Mouse (Mus musculus) spleen, postnatal 14 days (tissue): ENCODE measurements around the gene Plcl2.
"Not testable (repeated sequence)": the region's sequence is repeated elsewhere in the genome, so short reads cannot be mapped to it uniquely, and the experiment has no call there.

ENCODE experiments used
- DNase-seq, 2 experiments: peaks; one replicate each; pipeline ENCODE4 v3.0.0; 2021 to 2022; ENCODE audit warnings: low spot score in 2 of 2

Gene Plcl2

DNA sequence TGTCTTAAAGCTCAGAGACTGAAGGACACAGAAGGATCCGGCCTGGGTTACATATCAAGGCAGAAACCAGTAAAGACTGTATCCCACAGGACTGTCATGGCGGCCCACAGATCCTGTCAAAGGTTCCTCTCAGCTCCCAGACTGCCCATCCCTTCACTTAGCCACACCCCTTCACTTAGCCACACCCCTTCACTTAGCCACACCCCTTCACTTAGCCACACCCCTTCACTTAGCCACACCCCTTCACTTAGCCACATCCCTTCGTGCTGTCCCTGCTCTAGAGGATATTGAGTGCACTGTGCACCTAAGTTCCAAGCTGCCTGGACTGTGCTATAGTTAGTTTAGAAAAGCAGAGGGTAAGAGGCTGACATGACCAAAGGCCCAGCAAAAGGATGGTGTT, 118.5 kb downstream of the Plcl2 start:
- no peak for DNase-seq

DNA sequence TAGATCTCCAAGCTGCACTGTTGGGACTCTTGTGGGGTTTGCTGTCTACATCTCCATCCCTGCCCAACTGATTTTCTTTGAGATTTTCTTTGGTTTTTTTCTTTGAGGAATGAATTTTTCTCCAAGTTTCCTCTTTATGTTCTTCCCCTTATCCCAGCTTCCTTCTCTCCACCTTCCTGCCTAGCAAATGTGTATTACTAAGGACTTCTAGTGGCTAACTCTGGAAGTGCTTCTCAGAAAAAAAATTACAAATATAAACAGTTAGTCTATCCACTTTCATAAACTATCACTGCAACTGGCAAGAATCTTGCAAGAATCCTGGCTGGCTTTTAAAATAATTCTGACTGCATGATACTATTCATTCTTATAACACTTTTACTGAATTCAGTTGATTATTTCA, 119.5 kb downstream of the Plcl2 start:
- DNase-seq: no peak

- DNase-seq: not testable (repeated sequence)
Observed at GRCm38 (mm10) chr17:50630992-50631391, 121.8 kb downstream of the Plcl2 start.

DNA sequence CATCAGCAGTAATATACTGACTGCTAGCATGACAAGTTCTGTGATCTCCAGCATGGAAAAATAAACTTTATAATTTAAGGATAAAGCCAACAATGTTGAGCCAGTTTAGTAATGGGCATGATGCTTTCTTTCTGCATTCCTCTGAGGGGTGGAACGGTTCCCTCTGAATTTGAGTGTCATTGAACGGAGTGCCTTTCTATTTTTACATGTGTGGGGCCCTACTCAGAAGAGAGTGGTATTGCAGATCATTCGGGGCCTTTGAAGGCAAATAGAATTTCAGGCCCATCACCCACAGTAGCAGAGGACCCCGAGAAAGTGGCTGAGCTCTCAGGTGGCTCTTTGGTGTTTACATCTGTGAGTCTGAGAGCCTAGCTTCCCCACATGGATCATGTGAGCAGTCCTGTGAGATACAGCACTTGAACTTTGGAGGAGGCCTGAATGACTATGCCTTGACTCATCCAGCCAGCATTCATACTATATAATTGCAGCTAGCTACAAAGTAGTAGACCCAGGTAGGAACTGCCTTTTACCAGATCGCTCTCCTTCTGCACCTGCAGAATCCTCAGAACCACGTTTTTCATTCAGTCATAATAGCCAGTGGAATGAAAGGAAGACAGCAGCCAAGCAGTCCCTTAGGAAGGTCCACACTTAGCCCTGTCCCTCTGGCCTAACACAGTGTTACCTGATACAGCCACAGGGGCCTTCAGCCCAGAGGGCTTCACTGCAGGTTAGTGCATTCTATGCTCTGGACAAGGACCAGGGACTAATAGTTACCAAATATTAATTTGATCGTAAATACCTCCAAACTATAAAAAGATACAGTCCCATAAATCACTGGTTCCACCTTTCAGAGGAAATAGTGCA, 125.0 kb downstream of the Plcl2 start:
- no peak for DNase-seq

DNA sequence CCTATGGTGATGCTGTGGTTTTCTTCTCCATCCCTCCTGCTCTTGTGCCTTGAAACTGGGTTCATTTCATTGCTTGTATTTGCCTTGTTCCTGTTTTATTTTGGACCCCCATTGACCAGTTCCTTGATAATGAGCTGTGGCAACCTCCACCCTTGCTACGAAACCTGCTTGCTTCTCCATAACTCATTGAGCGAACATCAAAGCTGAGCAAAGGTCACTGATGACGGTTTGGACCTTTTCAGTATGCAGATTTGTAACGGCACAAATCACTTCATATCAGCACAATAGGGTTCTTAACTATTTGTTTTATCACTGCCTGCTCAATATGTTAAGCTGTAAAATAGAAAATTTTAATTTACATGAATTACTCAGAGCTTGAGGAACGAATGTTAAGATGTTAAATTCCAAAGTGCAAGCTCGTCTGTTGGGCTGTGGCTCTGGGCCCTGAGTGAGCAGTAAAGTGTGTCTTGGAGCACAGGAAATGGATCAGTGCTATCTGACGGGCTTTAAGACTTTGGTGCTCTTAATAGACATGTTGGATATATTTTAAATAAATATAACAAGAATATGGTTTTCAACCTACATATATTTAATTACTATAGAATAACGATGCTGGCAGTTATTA, 126.9 kb downstream of the Plcl2 start:
- no peak for DNase-seq

DNA sequence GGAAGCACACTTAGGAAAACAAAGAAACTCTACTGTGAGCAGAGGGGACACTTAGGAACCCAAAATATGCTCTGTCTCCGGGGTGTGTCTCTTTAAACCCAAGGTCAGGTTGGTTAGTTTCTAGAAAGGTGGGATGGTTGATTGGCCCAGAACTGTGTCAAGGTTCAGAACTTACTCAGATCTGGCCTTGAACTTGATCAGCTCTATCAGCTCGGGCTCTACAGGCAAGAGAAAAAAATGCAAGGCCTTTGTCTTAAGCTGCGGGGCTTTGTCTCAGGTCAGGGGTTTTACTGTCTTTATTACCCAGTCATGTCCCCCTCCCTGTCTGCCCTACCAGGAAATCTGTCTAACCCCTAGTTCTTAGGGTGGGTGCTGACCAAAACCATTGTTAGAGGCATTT, 129.6 kb downstream of the Plcl2 start:
- DNase-seq: no peak

DNA sequence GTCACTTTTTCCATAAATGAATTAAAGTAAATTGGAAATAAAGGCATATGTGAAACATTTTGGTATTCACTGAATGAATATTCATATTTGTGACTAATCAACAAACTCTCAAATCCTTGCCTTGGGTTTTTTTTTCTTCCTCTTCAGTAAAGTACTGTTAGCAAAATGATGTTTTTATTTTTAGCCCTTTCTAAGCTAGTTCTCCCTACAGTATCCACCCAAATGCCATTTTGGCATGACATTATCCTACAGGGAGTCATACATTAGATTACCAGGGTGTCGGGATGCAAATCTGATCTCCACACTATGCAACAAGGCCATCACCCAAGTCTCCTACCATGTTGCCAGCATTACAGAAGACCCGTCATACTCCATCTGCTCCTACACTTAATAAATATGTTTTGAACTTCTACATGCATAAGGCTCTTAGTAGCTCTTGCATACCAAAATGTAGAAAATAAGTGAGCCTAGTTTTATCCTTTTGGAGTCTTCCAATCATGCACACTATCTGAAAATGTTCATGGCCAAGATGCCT, 131.9 kb downstream of the Plcl2 start:
- no peak for DNase-seq

GRCm38 (mm10) chr17:50641879-50642278, 132.7 kb downstream of the Plcl2 start:
- DNase-seq: no peak

DNA sequence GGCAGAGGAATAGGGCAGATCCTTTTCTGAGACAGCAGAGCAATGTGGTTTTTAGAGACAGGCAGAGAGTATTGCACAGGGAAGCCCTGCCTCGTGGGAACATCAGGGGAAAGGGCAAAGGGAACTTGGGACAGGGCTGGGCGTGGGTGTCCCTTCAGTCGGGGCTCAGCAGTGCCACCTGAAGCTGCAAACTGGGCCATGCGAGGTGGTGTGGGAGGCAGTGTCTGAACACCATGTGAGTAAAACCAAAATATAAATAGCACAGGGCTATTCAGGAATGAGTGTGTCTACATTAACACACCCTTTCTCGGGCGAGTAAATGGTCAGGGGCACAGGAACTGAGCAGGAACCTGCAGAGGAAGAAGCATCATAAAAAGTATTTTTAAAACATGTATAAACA, 134.2 kb downstream of the Plcl2 start:
- DNase-seq: no peak

DNA sequence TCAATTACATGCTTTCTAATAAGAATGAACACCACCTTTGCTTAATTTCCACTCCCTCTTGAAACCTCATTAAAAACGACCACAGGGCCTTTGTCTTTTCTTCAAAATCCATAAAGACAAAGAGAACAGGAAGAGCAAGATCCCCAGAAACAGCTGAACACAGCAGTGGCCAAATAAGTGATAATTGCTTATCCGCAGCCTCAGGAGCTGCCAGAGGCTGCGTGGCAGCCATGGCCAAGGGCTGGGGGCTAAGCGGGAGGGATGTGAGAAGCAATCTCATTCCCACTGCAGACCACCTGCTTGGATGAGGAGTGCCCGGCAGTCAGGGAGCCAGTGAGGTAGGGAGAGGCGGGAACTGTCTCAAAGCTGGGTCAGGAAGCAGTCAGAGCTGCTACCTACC, 134.8 kb downstream of the Plcl2 start:
- DNase-seq: no peak

DNA sequence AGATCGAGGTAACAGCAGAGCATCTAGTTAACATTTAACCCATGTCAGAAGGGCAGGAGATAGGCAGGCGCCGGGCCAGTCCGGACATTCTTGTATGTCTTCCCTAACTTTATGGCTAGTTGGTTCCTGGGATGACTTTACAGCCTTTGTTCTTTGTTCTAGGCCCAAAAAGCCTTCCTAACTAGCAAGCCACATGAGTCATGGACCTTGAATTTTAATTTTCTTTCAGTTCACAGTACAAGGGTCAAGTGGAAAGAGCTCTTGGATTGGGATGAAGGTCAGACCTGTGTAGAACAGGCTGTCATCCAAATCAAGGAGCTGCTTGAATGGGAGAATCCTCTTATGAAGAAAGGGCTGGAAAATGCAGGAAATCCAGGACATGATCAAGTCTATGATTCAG, 138.9 kb downstream of the Plcl2 start:
- not testable (repeated sequence) for DNase-seq

- DNase-seq: no peak
Observed at GRCm38 (mm10) chr17:50648757-50649419, 139.7 kb downstream of the Plcl2 start.

GRCm38 (mm10) chr17:50650535-50651223, 141.5 kb downstream of the Plcl2 start:
- DNase-seq: no peak

DNA sequence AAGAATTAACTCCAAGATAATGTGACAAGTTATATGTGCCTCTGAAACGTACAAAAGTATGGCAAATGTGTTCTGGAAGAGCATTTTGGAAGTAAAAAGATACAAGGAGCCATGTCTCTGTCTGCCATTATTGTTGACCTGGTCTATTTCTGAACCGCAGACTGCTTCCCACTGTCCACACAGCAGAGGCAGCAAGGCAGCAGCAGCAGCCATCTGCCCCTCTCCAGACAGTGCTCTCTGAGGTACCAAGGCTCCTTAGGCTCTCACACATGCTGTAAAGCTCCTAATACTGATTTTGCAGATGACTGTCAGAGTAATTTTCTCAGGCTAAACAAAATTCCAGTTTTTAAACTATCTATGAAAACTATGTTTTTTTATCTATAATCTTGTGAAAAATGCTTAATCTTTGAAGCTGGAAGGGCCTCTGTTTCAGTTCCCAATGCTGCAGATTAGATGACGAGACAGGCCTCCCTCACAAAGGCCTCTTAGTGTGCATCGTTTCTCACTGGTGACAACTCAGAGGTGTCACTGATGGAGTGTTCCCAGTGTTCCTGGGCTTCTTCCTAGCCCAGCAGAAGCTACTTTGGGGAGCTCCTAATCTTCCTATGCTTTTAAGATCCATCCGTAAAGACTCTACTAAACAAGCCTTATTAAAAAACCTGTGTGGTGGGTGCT, 145.7 kb downstream of the Plcl2 start:
- no peak for DNase-seq

- DNase-seq: no peak
Observed at GRCm38 (mm10) chr17:50655416-50655776, 146.2 kb downstream of the Plcl2 start.

- no peak for DNase-seq
Observed at GRCm38 (mm10) chr17:50657321-50657720, 148.1 kb downstream of the Plcl2 start.

DNA sequence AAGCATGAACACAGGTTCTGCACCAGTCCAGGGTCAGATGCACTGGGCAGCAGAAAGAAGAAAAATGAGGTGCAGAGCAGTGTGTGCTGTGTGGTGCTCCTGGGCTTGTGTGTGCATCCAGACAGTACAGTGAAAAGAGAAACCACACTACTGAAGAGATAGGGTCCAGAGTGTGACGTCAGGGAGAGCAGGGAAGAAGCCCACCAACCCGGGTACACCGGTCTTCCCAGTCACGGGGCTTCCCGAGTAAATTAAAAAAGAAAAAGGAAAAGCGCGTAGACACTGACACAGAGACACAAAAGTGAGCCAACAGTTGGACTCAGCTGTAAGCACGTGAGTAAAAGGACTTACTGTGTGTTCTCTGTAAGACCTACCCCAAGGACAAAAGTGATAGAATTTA, 149.7 kb downstream of the Plcl2 start:
- DNase-seq: no peak

GRCm38 (mm10) chr17:50667596-50667995, 158.4 kb downstream of the Plcl2 start:
- DNase-seq: no peak

DNA sequence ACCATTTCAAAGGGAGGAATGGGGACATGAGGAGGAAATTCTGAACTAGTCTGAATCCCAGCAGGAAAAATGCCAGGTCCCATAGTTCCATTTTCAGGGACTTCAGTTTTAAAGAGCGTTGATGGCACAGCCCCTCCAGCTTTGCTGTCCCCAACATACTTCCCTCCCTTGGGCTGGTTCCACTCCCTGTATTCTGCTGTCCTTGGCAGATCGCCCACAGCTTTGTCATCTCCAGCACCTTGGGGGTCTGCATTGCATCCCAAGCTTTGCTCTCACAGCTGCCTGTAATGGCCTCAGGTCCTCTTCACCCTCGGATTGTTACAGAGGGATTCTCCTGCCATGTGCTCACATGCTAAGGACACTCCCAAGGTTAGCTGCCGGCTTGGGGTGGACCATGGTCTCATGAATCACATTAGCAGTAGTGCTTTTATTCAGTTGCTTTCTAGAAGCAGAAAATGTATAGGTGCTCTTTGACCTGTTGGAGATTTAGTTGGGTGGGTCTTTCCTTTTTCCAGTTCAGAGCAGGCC, 159.5 kb downstream of the Plcl2 start:
- no peak for DNase-seq

GRCm38 (mm10) chr17:50671416-50671815, 162.2 kb downstream of the Plcl2 start:
- DNase-seq: no peak

DNA sequence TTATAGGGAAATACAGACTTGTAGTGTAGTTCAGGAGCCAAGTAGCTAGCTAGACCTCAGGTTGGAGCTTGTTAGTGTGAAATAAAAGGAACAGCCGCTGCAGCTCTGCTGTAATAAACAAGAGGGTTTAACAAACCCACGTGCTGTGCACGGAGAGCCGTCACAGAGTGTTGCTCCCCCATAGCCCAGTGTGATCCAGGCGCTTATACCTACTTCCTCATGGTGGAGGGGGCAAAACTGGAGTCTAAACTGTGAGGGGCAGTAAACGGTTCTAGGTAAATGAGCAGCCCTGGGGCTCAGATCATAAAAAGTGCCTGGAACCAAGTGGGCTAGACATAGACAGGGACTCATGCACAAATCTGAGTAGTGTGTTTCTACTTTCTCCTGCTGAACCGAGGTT, 165.4 kb downstream of the Plcl2 start:
- DNase-seq: no peak
